27 mouse cellular contexts compared by ENCODE assay signal in the genomic region with DNA sequence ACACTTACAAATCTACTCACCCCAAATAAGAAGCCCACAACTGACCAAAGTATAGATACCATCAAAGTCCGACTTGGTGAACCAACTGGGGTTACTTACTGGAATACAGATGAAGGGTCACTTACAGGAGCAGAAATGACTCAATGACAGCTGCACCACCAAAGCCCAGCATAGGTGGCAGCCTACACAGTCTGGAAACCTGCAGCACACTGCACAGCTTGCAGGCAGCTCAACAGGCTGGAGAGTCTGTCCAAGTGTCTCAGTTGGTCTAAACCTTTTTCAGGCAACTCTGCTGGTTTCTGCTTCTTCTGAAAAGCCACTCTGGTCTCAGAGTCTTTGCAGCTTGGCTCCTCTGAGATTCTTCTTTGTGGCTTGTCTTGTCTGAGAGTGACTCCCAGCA. TPM values are rescaled to one million over a fixed set of nuclear protein-coding genes. Genes with fewer than 3 reads are reported as not detected.
A peak's percentile ranks its signal among the peaks of the same experiment; 100 is the strongest.
DNase-seq lines count a peak whose midpoint lies in the region; ATAC-seq and TF ChIP-seq lines count a peak whose summit lies in the region.
"Had no signal": no experiment of that assay in that cellular context is flagged by ENCODE, and none has a peak within 500 bp of the region (broad histone marks: within the 10 kb centered on the region; RNA-seq: fewer than 3 reads in every experiment).

No protein-coding gene starts in this region.

- TF ChIP-seq POLR2A in myocyte (IDR thresholded peaks at IDR 0.05; ENCODE audit: insufficient read length, low read depth), result no peak

- DNase-seq in frontal cortex, adult 2 months (ENCODE audit: extremely low spot score in 1 of 2, low spot score in 1 of 2), result no peak
- DNase-seq in 416B (ENCODE audit: low read depth), result peak; percentile 30
- peak; percentile 43 for DNase-seq in brain, adult 2 months (ENCODE audit: low read depth, low spot score)
- DNase-seq in adrenal gland, adult 2 months, result no peak
- DNase-seq: adrenal gland, postnatal 10 days; adrenal gland, postnatal 36 days; cerebellum, adult 11 months; cerebellum, adult 2 months; cerebellum, adult 9-11 months; cerebellum, postnatal 25 days; embryo, embryonic 11 days; gastrocnemius, adult 2 months; gastrocnemius, postnatal 14 days; heart, adult 11 months had no signal

- no peaks in the 10 kb centered on the region for H3K36me3 ChIP-seq in myocyte (ENCODE audit: control insufficient read depth, insufficient read depth)
- H3K36me3 ChIP-seq: embryonic facial prominence, embryonic 10.5 days; embryonic facial prominence, embryonic 13.5 days; forebrain, embryonic 10.5 days; hindbrain, embryonic 12.5 days; hindbrain, embryonic 15.5 days; intestine, embryonic 15.5 days had no signal

- H3K27me3 ChIP-seq in myocyte (ENCODE audit: control insufficient read depth, insufficient read depth, insufficient read length), result no peaks in the 10 kb centered on the region
- H3K27me3 ChIP-seq: embryonic facial prominence, embryonic 13.5 days; hindbrain, embryonic 12.5 days; hindbrain, embryonic 15.5 days; intestine, embryonic 15.5 days had no signal

- ATAC-seq in frontal cortex, adult (ENCODE audit: low TSS enrichment), result peak; percentile 52; the same call in 1 of the 2 replicates
- no peak for ATAC-seq in erythroid progenitor cell, adult 5-6 weeks (replicated peaks; ENCODE audit: low FRiP score, poor library complexity, severe bottlenecking)
- ATAC-seq: CD4-positive, CD25-positive, alpha-beta regulatory T cell, adult 4 months; forebrain, embryonic 14.5 days; intestine, embryonic 15.5 days had no signal

- no peak overlapping the region for H3K4me3 ChIP-seq in myocyte
- H3K4me3 ChIP-seq: embryonic facial prominence, embryonic 10.5 days; embryonic facial prominence, embryonic 13.5 days; erythroblast, embryonic 14.5 days; forebrain, embryonic 10.5 days; gastrocnemius, adult 2 months; hindbrain, embryonic 12.5 days; hindbrain, embryonic 15.5 days; intestine, embryonic 15.5 days had no signal

- no peak overlapping the region for H3ac ChIP-seq in myocyte (ENCODE audit: control insufficient read depth, insufficient read length)

- H3K4me2 ChIP-seq in myocyte (ENCODE audit: low read depth), result no peak overlapping the region
- H3K4me2 ChIP-seq: embryonic facial prominence, embryonic 13.5 days; heart, embryonic 11.5 days; hindbrain, embryonic 12.5 days; hindbrain, embryonic 15.5 days; intestine, embryonic 15.5 days had no signal

- H3K79me2 ChIP-seq in myocyte (ENCODE audit: control insufficient read depth, insufficient read depth), result no peaks in the 10 kb centered on the region

TF ChIP-seq in myocyte, 11 proteins besides CTCF, POLR2A, EP300 and RAD21:
- no peak for TF ChIP-seq TCF12 (IDR thresholded peaks at IDR 0.05; ENCODE audit: insufficient read depth, poor library complexity, severe bottlenecking)
- TF ChIP-seq E2F4 (IDR thresholded peaks at IDR 0.05; ENCODE audit: insufficient read depth), result no peak
- TF ChIP-seq MYOG (IDR thresholded peaks at IDR 0.05; ENCODE audit: control insufficient read depth in 1 of 3, insufficient read depth in 1 of 3, insufficient read length in 2 of 3, low read depth in 2 of 3), result peak in 2 of 3 experiments; percentile 19 to 68
- peak in 2 of 3 experiments; percentile 30 to 65 for TF ChIP-seq MYOD1 (IDR thresholded peaks at IDR 0.05; ENCODE audit: control insufficient read depth in 1 of 3, insufficient read length in 2 of 3, low read depth in 2 of 3)
- TF ChIP-seq CEBPB (IDR thresholded peaks at IDR 0.05; ENCODE audit: insufficient read depth, poor library complexity, severe bottlenecking), result no peak
- no peak for TF ChIP-seq MAX (IDR thresholded peaks at IDR 0.05; ENCODE audit: low read depth)
- no peak for TF ChIP-seq POLR2AphosphoS2 (IDR thresholded peaks at IDR 0.05; ENCODE audit: insufficient read length, low read depth)

RNA-seq across cellular contexts. Expression of a gene that starts 12.7 kb away (rescaled TPM):
- 123 and 145 TPM in 2 replicates for polyA plus RNA-seq in frontal cortex, adult 2 months (2012; rRNA removed)
- 30.2 TPM for polyA plus RNA-seq in myocyte (2012; fragmentation: generic; extraction: Trizol)
- total RNA-seq in adrenal gland, adult 2 months (2021), result 100 to 1,000 TPM; 109 to 140 TPM
- polyA plus RNA-seq in adrenal gland, adult 2 months (2012; rRNA removed), result 4.4 and 5.0 TPM in 2 replicates
- total RNA-seq in erythroid progenitor cell, adult 5-6 weeks (2015; ENCODE audit: low replicate concordance), result 81.1 and 109 TPM in 2 replicates
- 74.9 and 102 TPM in 2 replicates for total RNA-seq in erythroid progenitor cell, adult 5-6 weeks (2017; ENCODE audit: low replicate concordance)

Comparison
In these comparisons a context has a peak if more than half of its experiments do, and no peak if none do; other contexts are left out.
1. DNase-seq: peak in 416B (single experiment) and brain, adult 2 months (single experiment); none in frontal cortex, adult 2 months (0 of 2) and adrenal gland, adult 2 months (single experiment).